Mouse (Mus musculus) lung, adult 2 months (tissue): ENCODE measurements around the gene Rhot2.

Source experiments
- CTCF ChIP-seq: fragments of 200-500 bp; IDR thresholded peaks from 2 replicates; pipeline ENCODE4 v1.5.1; 2011; ENCODE audit warnings: mild to moderate bottlenecking, low read length, control low read depth; ENCODE audit not compliant: insufficient read depth
- POLR2A ChIP-seq: fragments of 200-500 bp; IDR thresholded peaks from 2 replicates; pipeline ENCODE4 v1.6.1; 2011; ENCODE audit warnings: low read depth, mild to moderate bottlenecking, control low read depth, low read length, borderline replicate concordance; ENCODE audit errors: extremely low read depth

GRCm38 (mm10) chr17:25818851-25819780, 25.5 kb downstream of the Rhot2 start:
- TF ChIP-seq CTCF (no peak), POLR2A (no peak)
